Mouse (Mus musculus) thymus, adult 2 months (tissue): Measurements from ENCODE around the gene Fam241a.

Source experiments
- CTCF ChIP-seq: fragments of 200-500 bp; IDR thresholded peaks from 2 replicates; pipeline ENCODE4 v1.5.1; 2012; ENCODE audit warnings: mild to moderate bottlenecking, control low read depth, low read length, moderate library complexity, borderline replicate concordance; ENCODE audit not compliant: control insufficient read depth, poor library complexity, insufficient read depth; ENCODE audit errors: extremely low read depth
- POLR2A ChIP-seq: fragments of 200-500 bp; IDR thresholded peaks from 2 replicates; pipeline ENCODE4 v1.6.1; 2012; ENCODE audit warnings: mild to moderate bottlenecking, low read length, control low read depth, moderate library complexity; ENCODE audit not compliant: control insufficient read depth, poor library complexity, insufficient read depth; ENCODE audit errors: extremely low read depth

GRCm38 (mm10) chr3:127930326-127931012 lies 34.3 kb upstream of the Fam241a start:
- no peak for TF ChIP-seq CTCF
- TF ChIP-seq POLR2A = no peak
